ENCODE assay signal across 20 mouse cellular contexts in genomic region chr12:70867780-70868179, GRCm38 (mm10). TPM values are rescaled to one million over a fixed set of nuclear protein-coding genes. Genes with fewer than 3 reads are reported as not detected.
DNase-seq lines count a peak whose midpoint lies in the region; ATAC-seq and TF ChIP-seq lines count a peak whose summit lies in the region.
"Had no signal": no experiment of that assay in that cellular context is flagged by ENCODE, and none has a peak within 500 bp of the region (broad histone marks: within the 10 kb centered on the region; RNA-seq: fewer than 3 reads in every experiment).

No protein-coding gene starts in this region.

- H3K4me2 ChIP-seq in heart, embryonic 11.5 days, result no peak overlapping the region
- H3K4me2 ChIP-seq: neural tube, embryonic 13.5 days had no signal

- intact Hi-C loops in heart, postnatal 36 days (cut with DNase I), result no loop called here

- ATAC-seq in heart, embryonic 11.5 days (replicated peaks; ENCODE audit: insufficient number of reproducible peaks, low FRiP score, low TSS enrichment), result no peak
- ATAC-seq: hindbrain, embryonic 16.5 days had no signal

- no peaks in the 10 kb centered on the region for H3K36me3 ChIP-seq in heart, embryonic 11.5 days (ENCODE audit: control insufficient read depth, insufficient read depth, low read length)
- H3K36me3 ChIP-seq: neural tube, embryonic 13.5 days had no signal

- no peak overlapping the region for H3K9ac ChIP-seq in heart, embryonic 11.5 days (ENCODE audit: low read depth, low read length)
- H3K9ac ChIP-seq: liver, embryonic 14.5 days; neural tube, embryonic 13.5 days had no signal

- DNase-seq in heart, postnatal 36 days, result no peak
- DNase-seq in layer of hippocampus, adult 2 months (ENCODE audit: low spot score in 2 of 2), result no peak
- no peak for DNase-seq in layer of hippocampus, postnatal 36 days
- DNase-seq in Muller cell, postnatal 12 days (ENCODE audit: inconsistent ontology term), result peak; percentile 35
- DNase-seq in brain, embryonic 14.5 days (ENCODE audit: low read depth), result peak; percentile 50
- no peak for DNase-seq in adrenal gland, postnatal 25 days
- DNase-seq in thymus, postnatal 14 days, result no peak
- DNase-seq: adrenal gland, adult 2 months; cerebellum, adult 2 months; gastrocnemius, postnatal 36 days; kidney, adult 8-10 months; kidney, postnatal 36 days; left cerebral cortex, postnatal 4 days; thymus, postnatal 36 days had no signal

- no peak for TF ChIP-seq POLR2A in brain, embryonic 14.5 days (IDR thresholded peaks at IDR 0.05; ENCODE audit: borderline replicate concordance, extremely low read depth, insufficient read depth, insufficient read length, poor library complexity, severe bottlenecking)

- no peak overlapping the region for H3K4me3 ChIP-seq in heart, embryonic 11.5 days (ENCODE audit: low read depth, low read length)
- no peak overlapping the region; the same call in 1 of the 2 replicates for H3K4me3 ChIP-seq in layer of hippocampus, adult 2 months
- H3K4me3 ChIP-seq: megakaryocyte, embryonic 14.5 days; neural tube, embryonic 13.5 days had no signal

- WGBS in heart, embryonic 11.5 days (ENCODE audit: insufficient replicate concordance), result 68% methylated on average over 3 of the region's 3 CpGs

- peaks cover 11% of the 10 kb centered on the region for H3K4me1 ChIP-seq in heart, embryonic 11.5 days (ENCODE audit: control insufficient read depth, insufficient read depth, low read length)

- peak; percentile 32 for TF ChIP-seq CTCF in layer of hippocampus, adult 2 months (conservative IDR thresholded peaks at IDR 0.05)
- TF ChIP-seq CTCF in brain, embryonic 14.5 days (IDR thresholded peaks at IDR 0.05; ENCODE audit: borderline replicate concordance, extremely low read depth, insufficient read depth, insufficient read length), result no peak

- H3K9me3 ChIP-seq in heart, embryonic 11.5 days (replicated peaks; ENCODE audit: control insufficient read depth, low read length), result no peaks in the 10 kb centered on the region
- H3K9me3 ChIP-seq: G1E; megakaryocyte, embryonic 14.5 days; neural tube, embryonic 13.5 days had no signal

- no peaks in the 10 kb centered on the region for H3K27me3 ChIP-seq in heart, embryonic 11.5 days (ENCODE audit: control insufficient read depth, insufficient read depth, low read length)
- H3K27me3 ChIP-seq: megakaryocyte, embryonic 14.5 days; neural tube, embryonic 13.5 days had no signal

- H3K27ac ChIP-seq in heart, embryonic 11.5 days (ENCODE audit: low read depth, low read length), result 0 out of 2 replicates have a peak overlapping the region, but pooled peaks have one; percentile 22
- peak overlapping the region; percentile 28 for H3K27ac ChIP-seq in layer of hippocampus, adult 2 months
- H3K27ac ChIP-seq: liver, embryonic 14.5 days had no signal

RNA-seq across cellular contexts. Expression of gene Frmd6, which starts 42.5 kb away (rescaled TPM):
- polyA plus RNA-seq in heart, embryonic 11.5 days (2014; fragmentation: Nextera tagmentation; extraction: Ambion mirVana), result 18.7 and 23.6 TPM in 2 replicates
- total RNA-seq in heart, postnatal 36 days (2021), result 10 to 100 TPM; 33.4 to 39.1 TPM
- total RNA-seq in layer of hippocampus, adult 2 months (2021), result 10 to 100 TPM; 17.6 to 18.4 TPM
- 10 to 100 TPM; 20.7 to 20.9 TPM for total RNA-seq in layer of hippocampus, postnatal 36 days (2021)
- polyA plus RNA-seq in brain, embryonic 14.5 days (2012; rRNA removed), result 10.6 and 13.2 TPM in 2 replicates
- 46.7 and 48.9 TPM in 2 replicates for total RNA-seq in adrenal gland, postnatal 25 days (2021)

Comparison
In these comparisons a context has a peak if more than half of its experiments do, and no peak if none do; other contexts are left out.
1. DNase-seq: peak in Muller cell, postnatal 12 days (single experiment) and brain, embryonic 14.5 days (single experiment); none in heart, postnatal 36 days (0 of 2), layer of hippocampus, adult 2 months (0 of 2), layer of hippocampus, postnatal 36 days (0 of 2), adrenal gland, postnatal 25 days (single experiment) and thymus, postnatal 14 days (single experiment).